Mouse (Mus musculus): Measurements from ENCODE around the gene Sertad2.

Gene Sertad2

GRCm38 (mm10) chr11:20549481-20549880 lies 6.4 kb downstream of the Sertad2 start:
- DNase-seq = no peak

- peak; percentile 23 for DNase-seq
These were observed 7.1 kb downstream of the Sertad2 start for GRCm38 (mm10) chr11:20550196-20550595.

- no peak for DNase-seq
These were observed 9.0 kb downstream of the Sertad2 start for GRCm38 (mm10) chr11:20552059-20552458.

- no peak for DNase-seq
These were observed 10.0 kb downstream of the Sertad2 start for GRCm38 (mm10) chr11:20552758-20553673.

DNA sequence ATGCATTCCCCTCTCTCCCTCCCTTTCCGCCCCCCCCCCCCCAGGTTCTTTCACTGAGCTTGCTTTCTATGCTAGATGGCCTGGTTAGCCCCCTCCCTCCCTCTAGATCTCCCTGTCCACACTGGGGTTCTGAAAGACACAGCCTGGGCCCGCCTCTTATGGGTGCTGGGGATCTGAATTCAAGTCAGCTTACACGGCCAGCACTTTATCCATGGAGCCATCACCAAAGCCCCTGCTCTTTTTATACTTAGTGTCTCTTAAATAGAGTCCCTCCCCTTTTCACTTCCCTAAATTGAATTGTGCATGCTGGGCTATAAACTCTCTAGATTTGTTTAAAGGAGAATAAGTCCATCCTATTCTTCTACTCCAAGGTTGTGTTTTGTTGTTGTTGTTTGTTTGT lies 12.6 kb downstream of the Sertad2 start:
- no peak for DNase-seq

DNA sequence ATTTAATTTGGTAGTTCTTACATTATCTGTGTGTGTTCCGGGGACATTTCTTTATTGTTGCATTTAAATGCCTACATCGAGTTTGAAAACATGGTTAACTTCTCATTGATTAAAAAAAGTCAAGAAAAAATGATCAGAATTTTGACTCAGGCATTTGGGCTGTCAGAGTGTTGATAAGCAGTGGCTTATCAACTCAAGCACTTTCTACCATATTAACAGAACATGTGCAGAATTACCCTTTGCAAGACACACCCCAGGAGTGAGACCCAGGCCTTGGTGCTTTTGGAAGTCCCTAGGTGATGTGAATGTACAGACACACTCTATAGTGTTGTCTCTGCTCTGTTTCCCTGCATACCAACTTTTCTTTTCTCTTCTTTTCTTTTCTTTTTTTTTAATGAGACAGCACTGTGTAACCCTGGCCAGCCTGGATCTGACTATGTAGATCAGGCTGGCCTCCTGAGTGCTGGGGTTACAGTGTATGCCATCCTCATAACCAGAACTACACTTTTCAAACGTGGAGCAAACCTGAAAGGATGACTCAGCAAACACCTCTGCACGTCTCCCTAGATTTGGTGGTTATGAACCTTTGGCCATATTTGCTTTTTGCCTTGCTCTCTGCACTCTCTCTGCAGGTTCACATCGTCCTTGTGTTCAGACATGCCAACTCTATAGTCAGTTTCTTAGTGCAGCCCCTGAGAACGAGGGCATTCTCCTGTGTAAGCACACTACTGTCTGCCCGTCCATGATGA lies 13.3 kb downstream of the Sertad2 start:
- DNase-seq = no peak

DNA sequence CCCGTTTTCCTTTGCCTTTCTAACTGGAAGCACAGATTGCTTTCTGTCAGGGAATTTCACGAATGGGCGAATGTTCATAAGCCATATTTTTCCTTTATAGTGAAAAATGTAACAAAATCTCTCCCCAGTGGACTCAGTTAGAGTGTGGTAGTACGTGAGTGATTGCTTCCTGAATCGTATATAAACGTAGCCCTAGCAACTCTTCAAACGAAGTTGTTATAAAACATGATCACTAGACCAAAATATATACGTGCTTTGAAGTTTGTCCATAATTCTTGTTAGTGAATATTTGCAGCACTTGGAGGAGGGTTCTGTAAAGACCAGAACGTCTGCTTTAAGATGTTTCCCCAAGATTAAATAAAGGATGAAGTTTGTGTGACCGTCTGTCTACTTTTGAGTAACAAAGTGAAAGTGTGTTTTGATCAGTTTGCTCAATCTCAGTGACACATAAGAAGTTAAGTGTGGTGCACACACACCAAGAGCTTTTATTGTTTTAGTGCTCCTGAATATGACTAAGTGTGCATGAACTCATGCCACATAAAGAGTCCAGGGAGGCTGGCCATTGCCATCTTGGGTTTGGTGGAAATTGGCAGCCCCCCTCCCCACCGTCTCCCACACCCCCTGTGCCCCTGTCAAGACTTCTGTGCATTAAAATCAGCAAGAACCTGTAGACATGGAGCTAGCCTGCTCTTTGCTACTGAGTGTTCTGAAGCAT lies 16.3 kb downstream of the Sertad2 start:
- DNase-seq = no peak

DNA sequence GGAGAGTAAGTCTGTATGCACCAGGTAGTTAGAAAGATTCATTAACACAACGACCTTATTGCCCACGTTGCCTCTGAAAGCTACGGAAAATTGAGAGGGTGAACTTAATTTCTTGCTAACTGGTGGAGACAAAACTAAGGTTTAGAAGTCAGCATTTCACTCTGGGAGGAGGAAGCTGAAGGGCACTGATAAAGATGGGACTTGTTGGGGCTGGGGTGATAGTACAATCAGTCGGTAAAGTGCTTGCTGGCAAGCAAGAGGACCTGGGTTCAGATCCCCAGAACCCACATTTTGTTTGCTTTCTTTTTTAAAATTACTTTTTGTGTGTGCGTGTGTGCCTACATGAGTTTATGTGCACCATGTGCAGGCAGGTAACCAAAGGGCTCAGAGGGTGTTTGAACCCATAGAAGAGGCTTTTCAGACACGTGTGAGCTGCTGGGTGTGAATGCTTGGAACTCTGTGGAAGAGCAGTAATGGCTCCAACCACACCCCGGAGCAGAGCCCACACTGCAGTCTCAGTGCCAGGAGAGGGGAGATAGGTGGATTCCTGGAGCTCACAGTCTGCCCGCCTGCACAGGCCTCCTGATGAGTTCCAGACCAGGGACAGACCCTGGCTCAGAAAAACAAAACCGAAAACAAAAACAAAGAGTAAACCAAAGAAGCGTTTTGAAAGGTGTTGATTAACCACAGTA lies 17.0 kb downstream of the Sertad2 start:
- no peak for DNase-seq

GRCm38 (mm10) chr11:20561323-20562002 lies 18.4 kb downstream of the Sertad2 start:
- peak; percentile 66 for DNase-seq

DNA sequence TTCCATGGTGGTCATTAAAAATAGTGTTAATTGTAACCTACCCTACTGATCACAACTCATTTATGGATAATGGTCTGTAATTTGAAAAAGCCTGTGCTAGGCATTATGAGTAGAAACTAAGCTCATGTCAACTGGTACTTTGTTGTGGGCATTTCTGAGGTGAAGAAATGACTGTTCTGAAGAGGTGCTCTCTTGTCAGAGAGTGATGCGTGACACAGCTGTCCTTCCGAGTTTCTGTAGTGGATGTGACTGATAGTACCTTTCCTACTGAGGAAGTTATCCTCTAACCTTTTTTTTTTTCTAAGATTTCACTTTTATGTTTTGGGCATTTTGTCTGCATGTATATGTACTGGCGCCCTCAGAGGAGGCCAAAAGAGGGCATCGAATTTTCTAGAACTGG lies 22.0 kb downstream of the Sertad2 start:
- no peak for DNase-seq

- peak; percentile 22 for DNase-seq
These were observed 28.8 kb downstream of the Sertad2 start for GRCm38 (mm10) chr11:20571702-20572413.

GRCm38 (mm10) chr11:20576046-20576635 lies 33.1 kb downstream of the Sertad2 start:
- DNase-seq = no peak

DNA sequence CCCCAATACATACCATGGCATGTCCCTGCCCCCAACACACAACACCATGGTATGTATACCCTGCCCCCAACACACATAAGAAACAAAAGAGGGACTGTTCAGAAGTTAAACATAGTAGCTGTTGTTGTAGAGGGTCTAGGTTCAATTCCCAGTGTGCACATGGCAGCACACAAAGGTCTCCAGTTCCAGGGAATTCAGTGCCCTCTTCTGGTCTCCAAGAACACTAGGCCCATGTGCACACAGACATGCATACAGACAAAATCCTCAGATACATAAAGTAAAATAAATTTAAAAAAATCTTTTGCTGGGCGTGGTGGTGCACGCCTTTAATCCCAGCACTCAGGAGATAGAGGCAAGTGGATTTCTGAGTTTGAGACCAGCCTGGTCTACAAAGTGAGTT lies 39.7 kb downstream of the Sertad2 start:
- DNase-seq = no peak

GRCm38 (mm10) chr11:20585297-20585696 lies 42.2 kb downstream of the Sertad2 start:
- DNase-seq = no peak

DNA sequence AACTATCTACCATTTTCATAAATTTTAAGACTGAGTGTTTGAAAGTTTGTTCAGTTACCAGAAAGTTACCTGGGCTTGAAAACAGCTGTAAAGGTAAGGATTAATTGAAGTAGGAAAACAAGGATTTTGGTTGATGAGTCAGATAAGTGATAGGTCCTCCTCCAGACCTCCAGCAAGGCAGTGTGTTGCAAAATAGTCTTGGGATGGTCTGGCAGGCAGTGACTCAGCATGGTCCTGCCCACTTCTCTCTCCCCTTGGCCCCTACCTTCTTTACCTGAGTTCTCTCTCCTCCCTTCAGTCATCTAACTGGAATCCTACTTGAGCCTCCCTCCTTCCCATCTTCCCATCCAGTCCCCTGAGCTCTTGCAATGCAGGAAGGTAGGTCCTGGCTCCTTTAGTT lies 43.1 kb downstream of the Sertad2 start:
- DNase-seq = no peak

DNA sequence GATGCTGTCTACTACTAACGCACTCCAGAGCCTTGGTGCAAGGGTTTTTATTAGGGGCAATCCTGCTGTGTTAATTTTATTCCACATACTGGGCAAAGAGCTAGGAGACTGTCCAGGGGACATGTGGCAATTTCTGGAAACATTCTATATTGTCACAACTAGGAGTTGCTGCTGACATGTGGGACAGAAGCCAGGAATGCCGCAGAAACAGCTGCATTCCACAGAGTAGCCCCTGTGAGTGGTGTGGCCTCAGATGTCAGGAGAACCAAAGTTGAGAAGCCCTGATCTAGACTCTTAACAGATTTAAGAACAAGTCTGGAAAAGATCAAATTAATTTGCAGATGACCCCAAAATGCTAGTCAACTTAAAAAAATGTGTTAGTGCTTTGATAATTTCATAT lies 46.3 kb downstream of the Sertad2 start:
- DNase-seq = no peak

DNA sequence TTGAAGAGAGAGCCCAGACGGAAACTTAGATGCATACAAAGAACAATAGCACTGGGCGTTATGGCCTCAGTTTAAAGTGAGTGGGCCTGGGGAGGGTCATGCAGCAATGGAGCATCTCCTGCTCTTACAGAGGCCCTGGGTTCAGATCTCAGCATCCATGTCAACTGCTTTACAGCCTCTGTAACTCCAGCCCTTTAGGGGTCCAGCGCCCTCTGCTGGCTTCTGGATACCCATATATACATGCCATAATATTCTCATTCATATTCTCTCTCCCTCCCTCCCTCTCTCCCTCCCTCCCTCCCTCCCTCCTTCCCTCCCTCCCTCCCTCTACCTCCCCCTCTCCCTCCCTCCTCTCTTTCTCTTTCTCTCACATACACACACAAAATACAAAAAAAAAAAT lies 49.0 kb downstream of the Sertad2 start:
- no peak for DNase-seq

DNA sequence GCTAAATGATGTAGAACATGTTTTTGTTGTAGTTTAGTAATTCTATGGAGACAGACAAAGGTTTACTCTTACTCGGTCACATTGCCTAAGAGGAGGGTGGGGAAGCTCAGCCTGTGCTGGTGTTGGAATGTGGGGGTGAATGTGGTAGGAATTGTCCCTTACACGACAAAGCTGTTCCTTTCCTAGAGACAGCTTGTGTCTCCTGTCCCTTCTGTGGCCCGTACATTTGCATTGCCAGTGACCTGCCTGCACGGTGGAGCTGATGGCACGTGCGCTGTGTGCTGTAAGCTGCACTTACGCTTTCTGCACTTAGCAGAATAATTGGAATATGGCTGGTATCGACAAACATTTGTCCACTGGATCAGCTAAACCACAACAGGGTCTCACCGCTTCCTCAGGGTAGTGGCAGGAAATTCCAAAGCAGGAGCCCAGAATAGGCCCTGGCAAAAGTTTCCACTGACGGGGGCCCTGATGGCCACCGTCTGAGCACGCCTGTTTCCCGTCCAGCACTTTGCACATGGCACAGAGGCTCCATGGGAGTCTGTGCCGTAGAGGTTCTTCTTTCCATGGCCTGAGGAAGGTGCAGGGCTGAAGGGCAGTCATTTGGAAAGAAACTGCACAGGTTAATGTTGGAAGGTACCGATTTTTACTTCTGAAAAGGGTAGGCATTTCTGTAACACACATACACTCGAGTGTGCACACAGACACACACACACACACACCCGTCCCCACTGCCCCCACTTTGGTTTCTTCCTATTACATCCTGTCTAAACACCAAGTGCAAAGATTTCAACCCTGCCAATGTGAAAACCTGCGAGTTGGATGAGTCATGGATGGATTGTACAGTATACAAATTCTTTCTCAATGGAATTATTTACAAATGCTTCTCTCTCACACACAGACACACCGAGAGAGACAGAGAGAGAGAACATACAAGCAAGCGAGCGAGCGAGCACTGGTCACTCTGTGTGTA lies 51.5 kb downstream of the Sertad2 start:
- DNase-seq = peak; percentile 55

GRCm38 (mm10) chr11:20603066-20603812 lies 60.2 kb downstream of the Sertad2 start:
- DNase-seq = no peak

Measured in kidney, postnatal 14 days (tissue).